Mouse (Mus musculus) myocyte (in vitro differentiated cells): ENCODE results near the gene Inpp5d.

Experiments used
- CEBPB ChIP-seq: IDR thresholded peaks from 2 replicates; pipeline ENCODE4 v1.6.1; 2011; ENCODE audit warnings: mild to moderate bottlenecking, moderate library complexity; ENCODE audit not compliant: poor library complexity, insufficient read depth, severe bottlenecking
- E2F4 ChIP-seq: IDR thresholded peaks from one replicate; pipeline ENCODE4 v1.6.1; 2011; ENCODE audit warnings: mild to moderate bottlenecking, control low read depth, moderate library complexity; ENCODE audit not compliant: insufficient read depth
- MAX ChIP-seq: IDR thresholded peaks from one replicate; pipeline ENCODE4 v1.6.1; 2011; ENCODE audit warnings: low read depth, mild to moderate bottlenecking, control low read depth
- MYOD1 ChIP-seq, 3 experiments: IDR thresholded peaks; one replicate each; pipeline ENCODE4 v1.6.1; 2011; ENCODE audit warnings: control low read depth in 2 of 3, low read depth in 2 of 3, mild to moderate bottlenecking in 2 of 3, moderate library complexity in 1 of 3; ENCODE audit not compliant: insufficient read length in 2 of 3, control insufficient read depth in 1 of 3
- POLR2A ChIP-seq: IDR thresholded peaks from one replicate; pipeline ENCODE4 v1.6.1; 2011; ENCODE audit warnings: low read depth, mild to moderate bottlenecking, control low read depth, moderate library complexity; ENCODE audit not compliant: insufficient read length
- POLR2AphosphoS2 ChIP-seq: IDR thresholded peaks from one replicate; pipeline ENCODE4 v1.6.1; 2011; ENCODE audit warnings: low read depth, control low read depth; ENCODE audit not compliant: insufficient read length
- REST ChIP-seq: IDR thresholded peaks from one replicate; pipeline ENCODE4 v1.6.1; 2011; ENCODE audit warnings: mild to moderate bottlenecking, control low read depth, moderate library complexity; ENCODE audit not compliant: insufficient read depth, insufficient read length
- SRF ChIP-seq: IDR thresholded peaks from one replicate; pipeline ENCODE4 v1.6.1; 2011; ENCODE audit warnings: low read depth; ENCODE audit not compliant: control insufficient read depth, insufficient read length
- USF1 ChIP-seq: IDR thresholded peaks from one replicate; pipeline ENCODE4 v1.6.1; 2011; ENCODE audit warnings: low read depth, mild to moderate bottlenecking, control low read depth, moderate library complexity

GRCm38 (mm10) chr1:87658937-87659617, 39.0 kb downstream of the Inpp5d start:
- TF ChIP-seq POLR2A (no peak), E2F4 (no peak), USF1 (no peak), SRF (no peak), POLR2AphosphoS2 (no peak), MYOD1 (IDR thresholded peaks at IDR 0.05; ENCODE audit: control insufficient read depth in 1 of 3, insufficient read length in 2 of 3, low read depth in 2 of 3) (no peak), CEBPB (no peak), REST (no peak), MAX (no peak)
